Mouse (Mus musculus) midbrain, embryonic 14.5 days (tissue): ENCODE measurements around the gene Clec16a. TPM values are rescaled to one million over a fixed set of nuclear protein-coding genes. Genes with fewer than 3 reads are reported as not detected.
A peak's percentile ranks its signal among the peaks of the same experiment; 100 is the strongest.

Experiments
- ATAC-seq: fragments of 200-750 bp; cut with Nextera tagmentation; 2 replicates; pipeline ENCODE4 v1.8.0; 2017; ENCODE audit warnings: moderate number of reproducible peaks, moderate library complexity; ENCODE audit not compliant: low FRiP score, low TSS enrichment
- DNase-seq: peaks from one replicate; pipeline ENCODE4 v3.0.0-alpha.2; 2015
- H3K27ac ChIP-seq: fragments of 300-500 bp; sonication (generic); replicated peaks from 2 replicates; pipeline ENCODE4 v1.5.1; 2014; ENCODE audit warnings: mild to moderate bottlenecking, low read depth, low read length, moderate library complexity
- H3K27me3 ChIP-seq: fragments of 300-500 bp; sonication (generic); 2 replicates; pipeline ENCODE4 v1.6.1; 2014; ENCODE audit warnings: low read length, control low read depth, mixed read lengths; ENCODE audit not compliant: control insufficient read depth, insufficient read depth
- H3K36me3 ChIP-seq: fragments of 300-500 bp; sonication (generic); 2 replicates; pipeline ENCODE4 v1.6.1; 2014; ENCODE audit warnings: low read length, control low read depth; ENCODE audit not compliant: control insufficient read depth, insufficient read depth
- H3K4me1 ChIP-seq: fragments of 300-500 bp; sonication (generic); 2 replicates; pipeline ENCODE4 v1.6.1; 2014; ENCODE audit warnings: mild to moderate bottlenecking, antibody characterized with exemption, low read length, control low read depth; ENCODE audit not compliant: control insufficient read depth, insufficient read depth
- H3K4me2 ChIP-seq: fragments of 300-500 bp; sonication (generic); 2 replicates; pipeline ENCODE4 v1.6.1; 2014; ENCODE audit warnings: mild to moderate bottlenecking, low read length, moderate library complexity
- H3K4me3 ChIP-seq: fragments of 300-500 bp; sonication (generic); replicated peaks from 2 replicates; pipeline ENCODE4 v1.5.1; 2014; ENCODE audit warnings: low read depth, low read length
- H3K9ac ChIP-seq: fragments of 300-500 bp; sonication (generic); replicated peaks from 2 replicates; pipeline ENCODE4 v1.6.1; 2014; ENCODE audit warnings: mild to moderate bottlenecking, low read length, moderate library complexity
- H3K9me3 ChIP-seq: fragments of 300-500 bp; sonication (generic); 2 replicates; pipeline ENCODE4 v1.6.1; 2016; ENCODE audit warnings: low read length, control low read depth, mixed read lengths; ENCODE audit not compliant: control insufficient read depth
- WGBS: fragments of 180-500 bp; shearing (Covaris S2); extraction: QIAGEN DNeasy Blood & Tissue Kit; methylation state at CpG from one replicate; pipeline ENCODE4 v1.1.7; 2014; 5-methylcytosine and 5-hydroxymethylcytosine counted together
- polyA plus RNA-seq: library from polyadenylated mRNA; unstranded; fragments of >200 nt; fragmentation: Nextera tagmentation; extraction: Ambion mirVana; gene quantifications from 2 replicates; pipeline ENCODE4 v1.2.1, GENCODE M21; 2014

Gene Clec16a
- polyA plus RNA-seq, 1 experiment from 2014 or later = 78.4 TPM

- no peak overlapping the region for H3K27ac ChIP-seq
- H3K4me2 ChIP-seq = no peak overlapping the region
- WGBS = 7% methylated on average over 5 of the region's 5 CpGs
- no peaks in the 10 kb centered on the region for H3K27me3 ChIP-seq
- H3K4me1 ChIP-seq = no peaks in the 10 kb centered on the region
- ATAC-seq (no peak), DNase-seq (peak; percentile 93)
- no peak overlapping the region for H3K9ac ChIP-seq
- no peaks in the 10 kb centered on the region for H3K36me3 ChIP-seq
- no peak overlapping the region for H3K4me3 ChIP-seq
- no peaks in the 10 kb centered on the region for H3K9me3 ChIP-seq
Observed at GRCm38 (mm10) chr16:10640041-10640440, 94.9 kb downstream of the Clec16a start.

GRCm38 (mm10) chr16:10641146-10641545 is 96.0 kb downstream of the Clec16a start:
- no peak for ATAC-seq
- 82% methylated on average over 1 of the region's 1 CpGs for WGBS
- H3K9me3 ChIP-seq = no peaks in the 10 kb centered on the region

GRCm38 (mm10) chr16:10642857-10643633 is 97.9 kb downstream of the Clec16a start:
- ATAC-seq (no peak), DNase-seq (no peak)
- Histone ChIP-seq H3K36me3 (no peaks in the 10 kb centered on the region), H3K9me3 (no peaks in the 10 kb centered on the region), H3K27ac (no peak overlapping the region), H3K4me1 (no peaks in the 10 kb centered on the region), H3K27me3 (no peaks in the 10 kb centered on the region), H3K9ac (no peak overlapping the region), H3K4me3 (no peak overlapping the region), H3K4me2 (no peak overlapping the region)
- 53% methylated on average over 4 of the region's 4 CpGs for WGBS

More at GRCm38 (mm10) chr16:10641146-10641545, 96.0 kb downstream of the Clec16a start:
- H3K27ac ChIP-seq = no peak overlapping the region
- no peaks in the 10 kb centered on the region for H3K4me1 ChIP-seq
- H3K4me3 ChIP-seq = no peak overlapping the region
- H3K36me3 ChIP-seq = no peaks in the 10 kb centered on the region
- no peak overlapping the region for H3K9ac ChIP-seq
- H3K27me3 ChIP-seq = no peaks in the 10 kb centered on the region
- H3K4me2 ChIP-seq = no peak overlapping the region
- no peak for DNase-seq

- DNase-seq (no peak), ATAC-seq (no peak)
- no peak overlapping the region for H3K9ac ChIP-seq
- no peak overlapping the region for H3K4me3 ChIP-seq
- no peaks in the 10 kb centered on the region for H3K27me3 ChIP-seq
- no peaks in the 10 kb centered on the region for H3K4me1 ChIP-seq
- H3K36me3 ChIP-seq = no peaks in the 10 kb centered on the region
- no peak overlapping the region for H3K4me2 ChIP-seq
- H3K9me3 ChIP-seq = no peaks in the 10 kb centered on the region
- no peak overlapping the region for H3K27ac ChIP-seq
Observed at GRCm38 (mm10) chr16:10644238-10644637, 99.1 kb downstream of the Clec16a start.

GRCm38 (mm10) chr16:10644731-10645130 is 99.6 kb downstream of the Clec16a start:
- DNase-seq = no peak
- H3K9ac ChIP-seq = no peak overlapping the region
- no peaks in the 10 kb centered on the region for H3K4me1 ChIP-seq
- no peak overlapping the region for H3K4me3 ChIP-seq
- WGBS = 83% methylated on average over 8 of the region's 8 CpGs
- H3K27me3 ChIP-seq = no peaks in the 10 kb centered on the region
- ATAC-seq = no peak
- H3K36me3 ChIP-seq = no peaks in the 10 kb centered on the region
- no peak overlapping the region for H3K4me2 ChIP-seq
- no peaks in the 10 kb centered on the region for H3K9me3 ChIP-seq
- H3K27ac ChIP-seq = no peak overlapping the region

- Histone ChIP-seq H3K4me1 (no peaks in the 10 kb centered on the region), H3K4me3 (no peak overlapping the region), H3K4me2 (no peak overlapping the region), H3K27me3 (no peaks in the 10 kb centered on the region), H3K9ac (no peak overlapping the region), H3K36me3 (no peaks in the 10 kb centered on the region), H3K9me3 (no peaks in the 10 kb centered on the region), H3K27ac (no peak overlapping the region)
- DNase-seq = no peak
- ATAC-seq = no peak
Observed at GRCm38 (mm10) chr16:10651804-10652203, 106.7 kb downstream of the Clec16a start.

GRCm38 (mm10) chr16:10652935-10653334 is 107.8 kb downstream of the Clec16a start:
- Histone ChIP-seq H3K27me3 (no peaks in the 10 kb centered on the region), H3K4me2 (no peak overlapping the region), H3K4me1 (no peaks in the 10 kb centered on the region), H3K9ac (no peak overlapping the region), H3K36me3 (no peaks in the 10 kb centered on the region), H3K4me3 (no peak overlapping the region), H3K9me3 (no peaks in the 10 kb centered on the region), H3K27ac (no peak overlapping the region)
- DNase-seq = no peak
- WGBS = 81% methylated on average over 3 of the region's 3 CpGs
- no peak for ATAC-seq

GRCm38 (mm10) chr16:10655236-10655635 is 110.1 kb downstream of the Clec16a start:
- ATAC-seq = no peak
- Histone ChIP-seq H3K4me3 (no peak overlapping the region), H3K36me3 (no peaks in the 10 kb centered on the region), H3K4me1 (no peaks in the 10 kb centered on the region), H3K9ac (no peak overlapping the region), H3K9me3 (no peaks in the 10 kb centered on the region), H3K4me2 (no peak overlapping the region), H3K27ac (no peak overlapping the region), H3K27me3 (no peaks in the 10 kb centered on the region)
- 87% methylated on average over 3 of the region's 3 CpGs for WGBS
- DNase-seq = no peak

- Histone ChIP-seq H3K36me3 (no peaks in the 10 kb centered on the region), H3K4me1 (no peaks in the 10 kb centered on the region), H3K27me3 (no peaks in the 10 kb centered on the region), H3K4me3 (no peak overlapping the region), H3K9ac (no peak overlapping the region), H3K9me3 (no peaks in the 10 kb centered on the region), H3K4me2 (no peak overlapping the region), H3K27ac (no peak overlapping the region)
- ATAC-seq = no peak
- WGBS = 72% methylated on average over 3 of the region's 3 CpGs
- no peak for DNase-seq
Observed at GRCm38 (mm10) chr16:10655926-10656325, 110.8 kb downstream of the Clec16a start.
